Mouse (Mus musculus) hindlimb bud, embryonic 11.5 days (tissue): ENCODE results near the gene Alpl.

Source experiments
- DNase-seq: peaks from one replicate; pipeline ENCODE4 v3.0.0-alpha.2; 2012; ENCODE audit warnings: low read depth, low spot score; ENCODE audit errors: extremely low spot score

Gene Alpl

GRCm38 (mm10) chr4:137801196-137801595, 5.0 kb upstream of the Alpl start:
- no peak for DNase-seq

GRCm38 (mm10) chr4:137800324-137800723, 4.1 kb upstream of the Alpl start:
- no peak for DNase-seq

DNA sequence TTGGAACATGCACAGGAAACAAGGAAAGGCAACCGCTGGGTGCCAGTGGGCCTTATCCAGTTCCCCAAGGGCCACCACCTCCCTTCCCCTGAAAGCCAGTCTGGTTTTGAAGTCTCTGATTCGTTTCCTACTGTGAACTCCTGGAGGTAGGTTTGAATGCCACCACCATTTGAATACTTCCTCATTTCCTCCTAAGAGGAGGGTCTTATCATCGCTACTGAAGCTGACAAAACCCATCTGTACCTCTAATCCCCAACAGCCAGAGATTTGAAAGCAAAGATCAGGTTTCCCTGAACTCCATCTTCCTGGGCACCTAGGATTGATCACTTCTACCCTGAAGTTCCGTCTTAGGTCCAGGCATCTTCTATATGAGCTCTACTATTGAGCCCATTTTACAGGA, 854 bp upstream of the Alpl start:
- DNase-seq: no peak

- no peak for DNase-seq
Measured at GRCm38 (mm10) chr4:137794178-137794900, 1.8 kb downstream of the Alpl start.

DNA sequence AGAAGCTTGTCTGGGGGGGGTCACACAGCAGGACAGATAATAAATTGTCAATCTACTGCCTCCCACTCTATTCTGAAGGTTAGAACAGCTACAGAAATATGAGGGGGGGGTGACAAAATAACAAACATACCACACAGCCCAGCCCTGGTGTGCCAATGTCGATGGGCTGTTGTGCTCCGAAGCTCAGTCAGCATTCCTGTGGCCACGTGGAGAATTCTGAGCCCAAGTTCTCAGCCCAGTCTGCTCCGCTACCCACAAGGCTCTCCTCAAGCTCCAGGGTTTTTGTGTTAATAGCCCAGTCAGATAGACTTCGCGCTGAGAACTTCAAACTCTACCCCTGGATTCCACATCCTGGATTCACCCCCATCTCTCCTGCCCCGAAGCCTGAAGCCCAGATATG, 2.6 kb downstream of the Alpl start:
- no peak for DNase-seq

DNA sequence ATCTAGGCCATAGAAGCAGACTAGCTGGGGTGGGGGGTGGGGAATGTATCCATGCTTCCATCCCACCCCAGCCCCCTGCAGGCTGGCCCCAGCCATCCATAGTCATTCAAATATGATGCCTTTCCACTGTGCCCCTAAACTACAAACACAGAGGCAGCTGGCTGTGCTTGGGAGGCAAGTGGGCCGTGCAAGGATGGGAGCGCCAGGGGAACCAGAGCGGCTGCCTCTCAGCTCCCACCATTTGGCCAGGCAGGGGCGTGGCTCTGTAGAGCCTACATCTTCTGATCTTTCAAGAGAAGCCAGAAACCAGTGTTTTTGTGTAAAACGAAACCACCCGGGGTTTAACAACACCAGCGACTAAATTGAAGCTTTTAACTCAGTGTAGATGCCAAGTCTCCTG, 4.7 kb downstream of the Alpl start:
- no peak for DNase-seq

DNA sequence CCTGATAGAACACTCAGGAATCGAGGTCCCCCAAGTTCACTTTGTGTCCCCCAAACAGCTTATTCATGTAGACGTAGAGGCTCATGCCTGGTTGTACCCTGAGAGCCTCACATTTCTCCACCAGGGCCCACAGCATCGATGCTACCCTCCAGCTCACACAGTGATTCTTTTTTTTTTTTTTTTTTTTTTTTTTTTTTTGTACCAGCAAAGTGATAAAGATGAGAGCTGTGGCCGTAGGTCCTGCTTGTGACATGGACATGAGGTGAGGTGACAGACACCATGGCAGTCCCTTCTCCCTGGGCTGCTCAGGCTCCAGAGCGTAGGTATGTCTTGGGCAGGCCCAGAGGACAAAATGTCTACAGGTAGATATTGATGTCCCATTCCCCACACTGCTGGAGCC, 5.2 kb downstream of the Alpl start:
- no peak for DNase-seq

DNA sequence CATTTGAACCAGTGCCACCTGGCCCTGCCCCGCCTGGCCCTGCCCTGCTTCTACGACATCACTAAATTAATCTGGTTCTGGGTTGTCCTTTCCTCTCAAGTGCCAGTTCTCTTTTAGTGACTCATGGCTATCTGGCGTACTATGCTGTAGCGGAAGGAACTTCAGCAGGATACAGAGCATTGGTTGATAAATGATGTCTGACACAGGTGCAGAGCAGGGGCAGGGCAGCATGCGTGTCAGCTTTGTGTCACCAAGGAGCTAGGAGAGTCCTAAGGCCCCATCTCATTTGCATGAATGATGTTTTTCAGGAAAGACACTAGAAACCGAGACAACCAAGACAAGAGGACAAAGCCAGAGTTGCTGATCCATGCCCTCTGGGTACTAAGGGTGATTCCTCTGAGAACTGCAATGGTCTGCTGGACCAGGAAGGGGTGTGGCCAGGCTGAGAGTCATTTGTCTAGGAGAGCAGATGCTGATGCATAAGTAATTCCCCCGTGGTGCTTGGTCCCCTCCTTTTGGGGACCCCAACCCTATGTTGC, 7.6 kb downstream of the Alpl start:
- DNase-seq: no peak

DNA sequence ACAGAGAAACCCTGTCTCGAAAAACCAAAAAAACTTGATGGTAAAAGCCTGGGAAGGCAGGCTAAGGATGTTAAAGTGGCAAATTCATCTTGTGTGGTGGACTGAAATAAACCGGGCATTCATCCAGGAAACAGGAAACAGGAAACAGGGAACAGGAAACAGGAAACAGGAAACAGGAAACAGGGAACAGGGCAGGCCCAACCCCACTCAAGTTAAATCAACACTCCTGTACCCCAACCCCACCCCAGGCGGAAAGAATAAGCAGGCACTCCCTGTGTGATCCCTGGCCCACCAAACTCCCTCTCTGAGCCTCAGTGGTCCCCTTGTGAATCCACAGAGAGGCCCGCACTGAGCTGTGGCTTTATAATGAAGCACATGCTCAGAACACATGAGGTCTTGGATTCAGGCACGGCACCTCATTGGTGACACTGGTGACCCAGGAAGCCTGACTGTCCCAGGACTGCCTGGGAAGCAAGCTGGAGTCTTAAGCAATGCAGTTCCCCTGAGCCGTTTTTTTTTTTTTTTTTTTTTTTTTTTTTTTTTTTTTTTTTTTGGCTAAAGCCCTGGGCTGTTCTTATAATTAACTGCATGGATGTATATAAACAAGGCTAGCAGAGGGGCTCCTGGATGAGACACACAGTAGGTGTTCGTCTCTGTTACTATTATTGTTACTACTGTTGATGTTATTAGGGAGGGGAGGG, 8.4 kb downstream of the Alpl start:
- DNase-seq: no peak

GRCm38 (mm10) chr4:137786488-137786887, 9.7 kb downstream of the Alpl start:
- no peak for DNase-seq

- no peak for DNase-seq
Measured at GRCm38 (mm10) chr4:137785270-137785669, 10.9 kb downstream of the Alpl start.

GRCm38 (mm10) chr4:137784741-137785140, 11.4 kb downstream of the Alpl start:
- DNase-seq: no peak

GRCm38 (mm10) chr4:137783541-137784191, 12.5 kb downstream of the Alpl start:
- no peak for DNase-seq

- no peak for DNase-seq
Measured at GRCm38 (mm10) chr4:137781949-137782348, 14.2 kb downstream of the Alpl start.

- DNase-seq: no peak
Measured at GRCm38 (mm10) chr4:137780986-137781385, 15.2 kb downstream of the Alpl start.

DNA sequence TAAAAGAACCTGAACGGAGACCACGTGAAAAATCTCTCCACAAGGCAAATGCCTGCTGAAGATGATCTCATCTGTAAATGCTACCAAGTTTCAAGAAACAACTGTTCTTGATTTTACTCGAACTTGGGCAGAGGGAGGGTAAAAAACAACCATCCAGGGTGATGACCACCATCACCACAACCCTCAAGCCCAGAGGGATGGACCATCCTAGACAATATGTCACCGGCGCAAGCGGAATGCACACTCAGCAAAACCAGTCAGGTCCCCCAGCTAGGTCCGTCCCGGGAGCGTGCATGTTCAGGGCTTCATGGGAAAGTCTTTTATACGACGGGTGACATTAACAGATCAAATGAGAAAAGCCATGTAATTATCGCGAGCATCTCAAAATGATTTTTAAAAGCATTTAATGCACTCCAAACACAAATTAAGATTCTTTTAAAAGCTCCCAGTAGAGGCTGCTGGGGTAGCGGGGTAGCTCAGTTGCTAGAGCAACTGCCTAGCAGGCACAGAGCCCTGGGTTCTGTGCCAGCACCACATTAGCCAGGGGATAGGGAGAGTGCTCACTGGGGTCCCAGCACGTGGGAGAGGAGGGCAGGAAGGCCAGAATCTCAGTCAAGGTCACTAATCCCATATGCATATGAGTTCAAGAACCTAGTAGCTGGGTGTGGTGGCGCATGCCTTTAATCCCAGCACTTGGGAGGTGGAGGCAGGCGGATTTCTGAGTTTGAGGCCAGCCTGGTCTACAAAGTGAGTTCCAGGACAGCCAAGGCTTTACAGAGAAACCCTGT, 17.6 kb downstream of the Alpl start:
- no peak for DNase-seq

GRCm38 (mm10) chr4:137777866-137778265, 18.3 kb downstream of the Alpl start:
- no peak for DNase-seq

DNA sequence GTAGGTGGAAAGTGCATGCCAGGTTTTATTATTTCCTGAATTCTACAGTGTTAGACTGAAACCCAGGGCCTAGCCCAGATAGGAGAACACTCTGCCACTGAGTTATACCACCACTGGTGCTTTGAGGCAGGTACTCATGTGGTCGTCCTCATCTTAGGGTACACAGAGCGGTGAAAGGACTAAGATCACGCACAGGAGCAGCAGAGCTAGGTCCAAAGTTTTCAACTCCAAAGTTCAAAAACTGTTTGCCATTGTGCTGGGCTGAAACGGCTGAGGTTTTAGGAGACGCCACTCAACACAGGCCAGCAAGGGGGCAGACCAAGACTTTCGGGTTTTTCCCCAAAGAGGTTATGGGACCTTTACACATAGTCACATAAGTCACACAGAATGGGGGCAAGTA, 21.7 kb downstream of the Alpl start:
- DNase-seq: no peak

DNA sequence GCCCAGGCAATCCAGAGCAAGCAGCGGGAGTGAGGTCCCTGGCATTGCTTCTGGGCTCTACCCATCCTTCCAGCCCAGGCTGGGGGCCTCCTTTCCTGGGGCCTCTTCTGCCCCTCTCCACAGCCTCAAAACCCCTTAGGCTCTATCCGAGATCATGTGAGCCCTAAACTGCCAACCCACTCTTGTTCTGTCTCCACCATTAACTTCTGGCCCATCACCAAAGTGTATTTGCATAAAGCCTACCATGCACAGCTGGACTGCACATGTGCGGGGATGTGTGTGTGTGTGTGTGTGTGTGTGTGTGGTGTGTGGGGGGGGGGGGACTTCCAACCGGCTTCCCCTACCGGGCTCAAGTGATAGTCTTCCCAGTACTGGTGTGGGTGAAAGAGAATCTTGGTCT, 22.2 kb downstream of the Alpl start:
- DNase-seq: no peak

GRCm38 (mm10) chr4:137773369-137773899, 22.8 kb downstream of the Alpl start:
- DNase-seq: no peak
